Mouse (Mus musculus) MEL (cell line): Measurements from ENCODE around the gene Kiss1r. TPM values are rescaled to one million over a fixed set of nuclear protein-coding genes. Genes with fewer than 3 reads are reported as not detected.

ENCODE experiments used
- DNase-seq: peaks from one replicate; pipeline ENCODE4 v3.0.0; 2011; ENCODE audit warnings: low read depth, low spot score
- H3K27ac ChIP-seq: 2 replicates; pipeline ENCODE4 v1.5.1; 2012; ENCODE audit warnings: low read depth, mild to moderate bottlenecking, control low read depth, low read length, moderate library complexity; ENCODE audit not compliant: control insufficient read depth
- H3K27me3 ChIP-seq, 2 experiments: fragments of 150-350 bp in 1 of 2; sonication (generic) in 1 of 2; 2 replicates each; pipeline ENCODE4 v1.6.1; 2012; ENCODE audit warnings: low read length in 2 of 2, mild to moderate bottlenecking in 2 of 2, improper control_type of control experiment in 1 of 2, moderate library complexity in 1 of 2; ENCODE audit not compliant: insufficient read depth in 2 of 2, control insufficient read depth in 1 of 2
- H3K36me3 ChIP-seq, 2 experiments: 2 replicates each; pipeline ENCODE4 v1.6.1; 2012 to 2014; ENCODE audit warnings: low read length in 2 of 2, improper control_type of control experiment in 1 of 2, inconsistent platforms in 1 of 2, mild to moderate bottlenecking in 1 of 2; ENCODE audit not compliant: insufficient read depth in 2 of 2, control insufficient read depth in 1 of 2
- H3K4me1 ChIP-seq, 2 experiments: fragments of 150-350 bp in 1 of 2; sonication (generic) in 1 of 2; 2 replicates each; pipeline ENCODE4 v1.6.1; 2012; ENCODE audit warnings: low read length in 2 of 2, improper control_type of control experiment in 1 of 2, mild to moderate bottlenecking in 1 of 2; ENCODE audit not compliant: insufficient read depth in 2 of 2, control insufficient read depth in 1 of 2
- H3K4me3 ChIP-seq, 2 experiments: fragments of 150-350 bp in 1 of 2; sonication (generic) in 1 of 2; 2 replicates each; pipeline ENCODE4 v1.5.1; 2012; ENCODE audit warnings: low read depth in 2 of 2, low read length in 2 of 2, mild to moderate bottlenecking in 2 of 2, moderate library complexity in 2 of 2, control low read depth in 1 of 2, improper control_type of control experiment in 1 of 2; ENCODE audit not compliant: control insufficient read depth in 1 of 2, insufficient read depth in 1 of 2
- H3K79me2 ChIP-seq: 2 replicates; pipeline ENCODE4 v1.6.1; 2012; ENCODE audit warnings: mild to moderate bottlenecking, low read length, moderate library complexity; ENCODE audit not compliant: control insufficient read depth, poor library complexity, insufficient read depth
- H3K9ac ChIP-seq: 2 replicates; pipeline ENCODE4 v1.6.1; 2012; ENCODE audit warnings: low read depth, mild to moderate bottlenecking, control low read depth, low read length, moderate library complexity; ENCODE audit not compliant: control insufficient read depth, poor library complexity, severe bottlenecking
- H3K9me3 ChIP-seq: fragments of 150-350 bp; sonication (generic); replicated peaks from 2 replicates; pipeline ENCODE4 v1.6.1; 2012; ENCODE audit warnings: mild to moderate bottlenecking, low read length, improper control_type of control experiment, moderate library complexity; ENCODE audit not compliant: insufficient read depth
- BHLHE40 ChIP-seq: IDR thresholded peaks from 2 replicates; pipeline ENCODE4 v1.6.1; 2012; ENCODE audit warnings: low read depth, mild to moderate bottlenecking, inconsistent platforms, low read length, improper control_type of control experiment, borderline replicate concordance
- CHD1 ChIP-seq: IDR thresholded peaks from 2 replicates; pipeline ENCODE4 v1.6.1; 2012; ENCODE audit warnings: low read depth, mild to moderate bottlenecking, inconsistent platforms, low read length, improper control_type of control experiment
- CHD2 ChIP-seq: IDR thresholded peaks from 2 replicates; pipeline ENCODE4 v1.6.1; 2011; ENCODE audit warnings: low read length, improper control_type of control experiment
- CTCF ChIP-seq, 3 experiments: IDR thresholded peaks in 2 of 3; conservative IDR thresholded peaks in 1 of 3; 2 replicates each; pipeline ENCODE4 v1.5.1; 2011 to 2012; ENCODE audit warnings: low read length in 3 of 3, low read depth in 2 of 3, mild to moderate bottlenecking in 2 of 3, improper control_type of control experiment in 1 of 3, inconsistent platforms in 1 of 3, mixed read lengths in 1 of 3, moderate library complexity in 1 of 3; ENCODE audit not compliant: control insufficient read depth in 1 of 3, insufficient read depth in 1 of 3, poor library complexity in 1 of 3, severe bottlenecking in 1 of 3
- E2F4 ChIP-seq: IDR thresholded peaks from 2 replicates; pipeline ENCODE4 v1.6.1; 2011; ENCODE audit warnings: low read depth, low read length, improper control_type of control experiment, borderline replicate concordance
- ELF1 ChIP-seq: IDR thresholded peaks from 2 replicates; pipeline ENCODE4 v1.6.1; 2014; ENCODE audit warnings: low read depth, mild to moderate bottlenecking, inconsistent platforms, low read length, improper control_type of control experiment, moderate library complexity
- EP300 ChIP-seq, 2 experiments: IDR thresholded peaks; 2 replicates each; pipeline ENCODE4 v1.6.1; 2011; ENCODE audit warnings: improper control_type of control experiment in 2 of 2, low read length in 2 of 2, low read depth in 1 of 2, mild to moderate bottlenecking in 1 of 2
- ETS1 ChIP-seq: IDR thresholded peaks from 2 replicates; pipeline ENCODE4 v1.6.1; 2012; ENCODE audit warnings: low read depth, mild to moderate bottlenecking, inconsistent platforms, low read length, improper control_type of control experiment, moderate library complexity
- GABPA ChIP-seq: IDR thresholded peaks from 2 replicates; pipeline ENCODE4 v1.6.1; 2012; ENCODE audit warnings: low read depth, mild to moderate bottlenecking, inconsistent platforms, low read length, improper control_type of control experiment, moderate library complexity
- GATA1 ChIP-seq: IDR thresholded peaks from 2 replicates; pipeline ENCODE4 v1.6.1; 2011; ENCODE audit warnings: low read depth, low read length, improper control_type of control experiment
- HCFC1 ChIP-seq: IDR thresholded peaks from 2 replicates; pipeline ENCODE4 v1.6.1; 2012; ENCODE audit warnings: low read depth, mild to moderate bottlenecking, inconsistent platforms, low read length, improper control_type of control experiment, moderate library complexity
- JUND ChIP-seq: IDR thresholded peaks from 2 replicates; pipeline ENCODE4 v1.6.1; 2011; ENCODE audit warnings: low read depth, mild to moderate bottlenecking, improper control_type of control experiment, low read length
- KAT2A ChIP-seq: conservative IDR thresholded peaks from 2 replicates; pipeline ENCODE4 v1.6.1; 2012; ENCODE audit warnings: low read depth, low read length, improper control_type of control experiment, inconsistent platforms
- MAFK ChIP-seq: IDR thresholded peaks from 2 replicates; pipeline ENCODE4 v1.6.1; 2011; ENCODE audit warnings: low read depth, mild to moderate bottlenecking, low read length, improper control_type of control experiment, borderline replicate concordance
- MAX ChIP-seq: IDR thresholded peaks from 2 replicates; pipeline ENCODE4 v1.6.1; 2011; ENCODE audit warnings: low read length, improper control_type of control experiment
- MAZ ChIP-seq: IDR thresholded peaks from 2 replicates; pipeline ENCODE4 v1.6.1; 2012; ENCODE audit warnings: low read depth, mild to moderate bottlenecking, inconsistent platforms, low read length, improper control_type of control experiment
- MEF2A ChIP-seq: IDR thresholded peaks from 2 replicates; pipeline ENCODE4 v1.6.1; 2014; ENCODE audit warnings: low read depth, mild to moderate bottlenecking, inconsistent platforms, low read length, improper control_type of control experiment; ENCODE audit not compliant: poor library complexity, insufficient replicate concordance, severe bottlenecking; ENCODE audit errors: extremely low read depth
- MXI1 ChIP-seq: IDR thresholded peaks from 2 replicates; pipeline ENCODE4 v1.6.1; 2011; ENCODE audit warnings: mild to moderate bottlenecking, low read depth, low read length, improper control_type of control experiment
- MYB ChIP-seq: IDR thresholded peaks from 2 replicates; pipeline ENCODE4 v1.6.1; 2011; ENCODE audit warnings: mild to moderate bottlenecking, low read depth, low read length, improper control_type of control experiment
- MYC ChIP-seq: IDR thresholded peaks from 2 replicates; pipeline ENCODE4 v1.6.1; 2011; ENCODE audit warnings: low read depth, mild to moderate bottlenecking, low read length, improper control_type of control experiment, moderate library complexity
- NELFE ChIP-seq: IDR thresholded peaks from 2 replicates; pipeline ENCODE4 v1.6.1; 2011; ENCODE audit warnings: low read depth, low read length, improper control_type of control experiment
- NRF1 ChIP-seq: IDR thresholded peaks from 2 replicates; pipeline ENCODE4 v1.6.1; 2014; ENCODE audit warnings: low read depth, mild to moderate bottlenecking, inconsistent platforms, low read length, improper control_type of control experiment, moderate library complexity; ENCODE audit not compliant: poor library complexity, insufficient read depth, severe bottlenecking
- POLR2A ChIP-seq, 2 experiments: IDR thresholded peaks; 2 replicates each; pipeline ENCODE4 v1.6.1; 2011 to 2012; ENCODE audit warnings: low read length in 2 of 2, mild to moderate bottlenecking in 2 of 2, control low read depth in 1 of 2, improper control_type of control experiment in 1 of 2, low read depth in 1 of 2, moderate library complexity in 1 of 2; ENCODE audit not compliant: control insufficient read depth in 1 of 2, insufficient read depth in 1 of 2, poor library complexity in 1 of 2
- POLR2AphosphoS2 ChIP-seq: IDR thresholded peaks from 2 replicates; pipeline ENCODE4 v1.6.1; 2011; ENCODE audit warnings: low read length, improper control_type of control experiment
- POLR2AphosphoS5 ChIP-seq: IDR thresholded peaks from 2 replicates; pipeline ENCODE4 v1.6.1; 2012; ENCODE audit warnings: low read depth, borderline replicate concordance, mild to moderate bottlenecking, inconsistent platforms, low read length, moderate library complexity, mixed read lengths
- RAD21 ChIP-seq: IDR thresholded peaks from 2 replicates; pipeline ENCODE4 v1.6.1; 2011; ENCODE audit warnings: mild to moderate bottlenecking, low read depth, low read length, improper control_type of control experiment
- RCOR1 ChIP-seq: IDR thresholded peaks from 2 replicates; pipeline ENCODE4 v1.6.1; 2012; ENCODE audit warnings: low read depth, mild to moderate bottlenecking, inconsistent platforms, low read length, improper control_type of control experiment
- SIN3A ChIP-seq: IDR thresholded peaks from 2 replicates; pipeline ENCODE4 v1.6.1; 2012; ENCODE audit warnings: low read length, improper control_type of control experiment, inconsistent platforms
- TAL1 ChIP-seq: IDR thresholded peaks from 2 replicates; pipeline ENCODE4 v1.6.1; 2012; ENCODE audit warnings: mild to moderate bottlenecking, inconsistent platforms, low read length, moderate library complexity, mixed read lengths
- TBP ChIP-seq: IDR thresholded peaks from 2 replicates; pipeline ENCODE4 v1.8.0; 2011; ENCODE audit warnings: low read depth, low read length, improper control_type of control experiment
- TCF12 ChIP-seq: IDR thresholded peaks from 2 replicates; pipeline ENCODE4 v1.6.1; 2014; ENCODE audit warnings: low read depth, mild to moderate bottlenecking, inconsistent platforms, low read length, improper control_type of control experiment, moderate library complexity
- UBTF ChIP-seq: IDR thresholded peaks from 2 replicates; pipeline ENCODE4 v1.6.1; 2012; ENCODE audit warnings: low read depth, mild to moderate bottlenecking, inconsistent platforms, low read length, improper control_type of control experiment, moderate library complexity, borderline replicate concordance; ENCODE audit not compliant: insufficient read depth
- USF2 ChIP-seq, 2 experiments: IDR thresholded peaks; 2 replicates each; pipeline ENCODE4 v1.6.1; 2011 to 2012; ENCODE audit warnings: improper control_type of control experiment in 2 of 2, low read length in 2 of 2, borderline replicate concordance in 1 of 2, inconsistent platforms in 1 of 2, low read depth in 1 of 2, mild to moderate bottlenecking in 1 of 2; ENCODE audit not compliant: insufficient read depth in 1 of 2
- ZC3H11A ChIP-seq: IDR thresholded peaks from 2 replicates; pipeline ENCODE4 v1.6.1; 2012; ENCODE audit warnings: low read depth, mild to moderate bottlenecking, inconsistent platforms, low read length, improper control_type of control experiment
- ZKSCAN1 ChIP-seq: IDR thresholded peaks from 2 replicates; pipeline ENCODE4 v1.6.1; 2012; ENCODE audit warnings: low read depth, mild to moderate bottlenecking, inconsistent platforms, low read length, improper control_type of control experiment, moderate library complexity
- polyA plus RNA-seq, 2 experiments: library from polyadenylated mRNA; stranded (reverse) in 1 of 2; unstranded in 1 of 2; fragments of >175 nt in 1 of 2; fragments of >200 nt in 1 of 2; gene quantifications; 2 replicates each; pipeline versions ENCODE4 v1.2.1 to v1.2.4; 2012; ENCODE audit warnings: low replicate concordance in 2 of 2, low read depth in 1 of 2; ENCODE audit not compliant: insufficient read length in 2 of 2, insufficient read depth in 1 of 2, missing spikeins in 1 of 2
- total RNA-seq: library from RNA; depleted of rRNA; stranded (reverse); fragments of 300-350 nt; gene quantifications from 2 replicates; pipeline ENCODE4 v1.2.3, GENCODE M21; 2012

Kiss1r gene
- total and polyA plus RNA-seq, 3 experiments, result 9.1 to 23.5 TPM; not detected in 1

DNA sequence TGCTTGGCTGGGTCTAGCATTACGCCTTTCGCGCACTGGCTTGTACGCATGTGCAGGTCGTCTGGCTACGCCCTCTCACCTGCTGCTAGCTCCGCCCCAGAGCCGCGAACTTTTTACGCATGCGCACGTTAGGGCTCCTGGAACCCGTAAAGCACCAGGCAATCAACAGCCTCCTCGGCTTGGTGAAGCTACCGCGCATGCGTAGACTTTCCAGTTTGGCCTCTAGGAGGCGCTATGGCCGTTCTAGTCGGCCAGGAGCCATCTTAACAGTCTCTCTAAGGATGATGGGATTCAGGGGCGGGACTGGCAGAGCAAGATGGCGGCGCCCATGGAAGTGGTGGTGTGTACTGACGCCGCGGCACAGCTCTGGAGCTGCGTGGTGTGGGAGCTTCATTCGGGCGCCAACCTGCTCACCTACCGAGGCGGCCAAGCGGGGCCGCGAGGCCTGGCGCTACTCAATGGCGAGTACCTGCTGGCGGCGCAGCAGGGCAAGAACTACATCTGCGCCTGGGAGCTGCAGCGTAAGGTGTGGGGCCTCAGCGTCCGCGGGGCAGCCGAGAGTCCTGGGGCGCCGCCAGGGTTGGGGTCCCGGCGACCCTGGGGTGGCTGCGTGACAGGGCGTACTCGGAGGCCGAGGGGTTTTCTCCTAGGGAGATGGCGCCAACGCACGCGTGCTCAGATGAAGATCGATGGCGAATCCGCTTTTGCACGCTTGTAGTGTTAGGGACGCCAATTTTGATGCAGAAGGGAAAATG lies 43.3 kb downstream of the Kiss1r start, which contains the start of gene Wdr18:
TSS of gene Wdr18 (plus strand) at position 306 of the 755 bp plus-strand sequence.
- Histone ChIP-seq H3K4me1 (peaks cover 0 to 12% of the 10 kb centered on the region in 2 experiments; a peak in 3 of 4 replicates), H3K27me3 (no peaks in the 10 kb centered on the region), H3K4me3 (peak within 1 kb of the TSS; percentile 70 to 83), H3K27ac (peak within 1 kb of the TSS; percentile 37), H3K36me3 (peaks cover 2 to 8% of the 10 kb centered on the region in 2 experiments; a peak in 2 of 4 replicates), H3K9me3 (no peaks in the 10 kb centered on the region), H3K79me2 (peaks cover 11% of the 10 kb centered on the region), H3K9ac (peak within 1 kb of the TSS; percentile 85)
- peak; percentile 99 for DNase-seq
- TF ChIP-seq MAX (peak; percentile 83), UBTF (no peak), TCF12 (peak; percentile 64; the same call in 1 of the 2 replicates), MAZ (0 out of 2 replicates have a peak, but pooled peaks have one; percentile 51), TAL1 (no peak), JUND (no peak), MYB (no peak), EP300 (IDR thresholded peaks at IDR 0.05; ENCODE audit: low read depth in 1 of 2, low read length in 2 of 2) (no peak), BHLHE40 (no peak), ZC3H11A (peak; percentile 62), HCFC1 (peak; percentile 95), MYC (peak; percentile 73; the same call in 1 of the 2 replicates), POLR2A (IDR thresholded peaks at IDR 0.05; ENCODE audit: control insufficient read depth in 1 of 2, insufficient read depth in 1 of 2, low read depth in 1 of 2, low read length in 2 of 2, poor library complexity in 1 of 2) (peak; percentile 57 to 87), E2F4 (no peak), ELF1 (peak; percentile 30; the same call in 1 of the 2 replicates), TBP (peak; percentile 88), USF2 (IDR thresholded peaks at IDR 0.05; ENCODE audit: borderline replicate concordance in 1 of 2, insufficient read depth in 1 of 2, low read depth in 1 of 2, low read length in 2 of 2) (no peak), CTCF (IDR thresholded peaks at IDR 0.05 in 2 of 3, conservative IDR thresholded peaks at IDR 0.05 in 1 of 3; ENCODE audit: control insufficient read depth in 1 of 3, insufficient read depth in 1 of 3, low read depth in 2 of 3, low read length in 3 of 3, poor library complexity in 1 of 3, severe bottlenecking in 1 of 3) (peak; percentile 85 to 99 (median 94)), KAT2A (peak; percentile 68; the same call in 1 of the 2 replicates), ZKSCAN1 (no peak), GABPA (no peak), MAFK (no peak), RCOR1 (no peak), CHD1 (no peak), SIN3A (peak; percentile 99), CHD2 (no peak), POLR2AphosphoS2 (0 out of 2 replicates have a peak, but pooled peaks have one; percentile 43), GATA1 (no peak), RAD21 (peak; percentile 83), ETS1 (no peak; the same call in 1 of the 2 replicates), MEF2A (no peak), MXI1 (peak; percentile 99), NRF1 (peak; percentile 92), POLR2AphosphoS5 (no peak), NELFE (peak; percentile 77)
